Mouse (Mus musculus) liver, embryonic 11.5 days (tissue): Measurements from ENCODE around the gene Tlcd2. TPM values are rescaled to one million over a fixed set of nuclear protein-coding genes. Genes with fewer than 3 reads are reported as not detected.

ENCODE experiments used
- ATAC-seq: fragments of 200-750 bp; cut with Nextera tagmentation; replicated peaks from 2 replicates; pipeline ENCODE4 v1.8.0; 2017; ENCODE audit warnings: moderate number of reproducible peaks, mild to moderate bottlenecking, moderate TSS enrichment, moderate library complexity; ENCODE audit not compliant: low FRiP score
- DNase-seq: peaks from one replicate; pipeline ENCODE4 v3.0.0-alpha.2; 2017; ENCODE audit warnings: low spot score
- H3K27ac ChIP-seq: fragments of 300-500 bp; sonication (generic); 2 replicates; pipeline ENCODE4 v1.5.1; 2014; ENCODE audit warnings: mild to moderate bottlenecking, low read depth, low read length, control low read depth
- H3K27me3 ChIP-seq: fragments of 300-500 bp; sonication (generic); replicated peaks from 2 replicates; pipeline ENCODE4 v1.6.1; 2014; ENCODE audit warnings: low read length, mixed read lengths; ENCODE audit not compliant: control insufficient read depth, insufficient read depth
- H3K36me3 ChIP-seq: fragments of 300-500 bp; sonication (generic); 2 replicates; pipeline ENCODE4 v1.6.1; 2014; ENCODE audit warnings: mild to moderate bottlenecking, low read length, moderate library complexity, mixed read lengths; ENCODE audit not compliant: control insufficient read depth, insufficient read depth
- H3K4me1 ChIP-seq: fragments of 300-500 bp; sonication (generic); replicated peaks from 2 replicates; pipeline ENCODE4 v1.6.1; 2014; ENCODE audit warnings: low read length, mixed read lengths; ENCODE audit not compliant: control insufficient read depth, insufficient read depth
- H3K4me2 ChIP-seq: fragments of 300-500 bp; sonication (generic); 2 replicates; pipeline ENCODE4 v1.6.1; 2014; ENCODE audit warnings: mild to moderate bottlenecking, control low read depth, moderate library complexity
- H3K4me3 ChIP-seq: fragments of 300-500 bp; sonication (generic); 2 replicates; pipeline ENCODE4 v1.5.1; 2014; ENCODE audit warnings: low read depth, low read length, control low read depth
- H3K9ac ChIP-seq: fragments of 300-500 bp; sonication (generic); 2 replicates; pipeline ENCODE4 v1.6.1; 2014; ENCODE audit warnings: low read depth, low read length, control low read depth
- H3K9me3 ChIP-seq: fragments of 300-500 bp; sonication (generic); 2 replicates; pipeline ENCODE4 v1.6.1; 2016; ENCODE audit warnings: low read length, inconsistent platforms, mixed read lengths; ENCODE audit not compliant: control insufficient read depth
- WGBS: fragments of 180-500 bp; shearing (Covaris S2); extraction: QIAGEN DNeasy Blood & Tissue Kit; methylation state at CpG from one replicate; pipeline ENCODE4 v1.1.7; 2014; 5-methylcytosine and 5-hydroxymethylcytosine counted together
- polyA plus RNA-seq: library from polyadenylated mRNA; unstranded; fragments of >200 nt; fragmentation: Nextera tagmentation; extraction: Ambion mirVana; gene quantifications from 2 replicates; pipeline ENCODE4 v1.2.1, GENCODE M21; 2014

Tlcd2 gene
- polyA plus RNA-seq, 1 experiment from 2014 or later = 33.0 TPM

DNA sequence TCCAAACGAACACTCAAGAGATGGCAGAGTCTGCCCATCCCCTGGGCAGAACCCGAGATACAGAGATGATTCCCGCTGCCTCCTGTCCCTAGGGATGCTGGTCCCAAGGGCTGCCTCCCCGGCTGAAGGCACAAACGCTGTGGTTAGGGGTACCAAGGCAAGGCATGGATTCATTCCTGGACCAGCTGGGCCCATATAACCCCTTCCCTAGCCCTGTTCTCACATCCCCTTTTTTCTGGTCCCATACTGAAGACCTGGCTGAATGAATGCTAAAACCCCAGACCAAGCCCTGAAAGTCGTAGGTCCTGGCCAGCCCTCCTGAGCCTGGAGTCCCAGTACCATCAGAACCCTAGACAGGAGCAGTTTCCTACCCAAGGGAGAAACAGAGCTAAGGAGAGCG lies 20.5 kb upstream of the Tlcd2 start:
- no peak overlapping the region for H3K9ac ChIP-seq
- H3K4me1 ChIP-seq = 0 out of 2 replicates have a peak, but pooled peaks cover 2% of the 10 kb centered on the region
- H3K4me2 ChIP-seq = no peak overlapping the region
- no peaks in the 10 kb centered on the region for H3K9me3 ChIP-seq
- no peak for DNase-seq
- ATAC-seq = no peak
- 76% methylated on average over 7 of the region's 7 CpGs for WGBS
- H3K27ac ChIP-seq = 0 out of 2 replicates have a peak overlapping the region, but pooled peaks have one; percentile 14
- H3K36me3 ChIP-seq = peaks cover 9% of the 10 kb centered on the region
- H3K27me3 ChIP-seq = no peaks in the 10 kb centered on the region
- no peak overlapping the region for H3K4me3 ChIP-seq

DNA sequence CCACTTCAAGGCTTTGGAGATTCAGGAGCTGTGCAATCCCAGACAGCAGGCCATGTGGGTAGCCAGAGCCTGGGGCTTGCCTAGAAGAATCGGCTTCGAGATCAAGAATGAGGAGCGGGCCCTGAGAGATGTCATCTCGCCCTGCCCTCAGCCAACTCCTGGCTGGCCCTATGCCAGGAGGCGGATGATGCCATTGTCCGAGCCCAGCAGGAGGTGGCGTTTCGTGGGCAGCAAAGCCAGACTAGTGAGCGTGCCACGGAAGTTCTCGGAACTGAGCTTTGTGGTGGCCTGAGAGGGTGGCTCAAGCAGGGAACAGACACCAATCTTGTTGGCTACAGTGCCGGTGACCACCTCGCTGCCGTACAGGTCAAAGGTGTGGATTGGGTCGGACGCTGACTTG lies 19.9 kb upstream of the Tlcd2 start:
- no peak overlapping the region for H3K27ac ChIP-seq
- H3K4me3 ChIP-seq = no peak overlapping the region
- no peak overlapping the region for H3K9ac ChIP-seq
- no peak overlapping the region for H3K4me2 ChIP-seq
- DNase-seq = no peak
- no peaks in the 10 kb centered on the region for H3K9me3 ChIP-seq
- no peak for ATAC-seq
- whole genome bisulfite sequencing = 94% methylated on average over 16 of the region's 16 CpGs
- H3K36me3 ChIP-seq = peaks cover 8% of the 10 kb centered on the region
- H3K4me1 ChIP-seq = 0 out of 2 replicates have a peak, but pooled peaks cover 2% of the 10 kb centered on the region
- H3K27me3 ChIP-seq = no peaks in the 10 kb centered on the region

DNA sequence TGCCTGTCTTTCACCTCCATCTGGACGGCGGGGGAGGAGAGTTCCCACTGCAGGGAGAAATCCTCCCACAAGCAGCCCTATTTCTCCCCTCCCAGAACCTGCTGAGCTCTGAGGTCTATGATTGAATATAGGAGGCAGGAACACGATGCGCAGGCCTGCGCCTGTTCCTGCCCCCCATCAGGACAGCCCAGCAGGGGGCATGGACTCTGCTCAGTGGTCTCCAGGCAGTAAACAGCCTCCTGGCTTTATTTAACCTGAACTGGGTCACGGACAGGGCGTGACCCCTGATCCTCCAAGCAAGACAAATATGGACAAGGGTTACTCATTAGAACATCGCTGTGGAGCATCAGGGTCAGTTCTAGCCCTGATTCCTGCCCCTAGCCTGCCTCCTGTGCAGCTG lies 17.8 kb upstream of the Tlcd2 start:
- peak overlapping the region; percentile 75 for H3K27ac ChIP-seq
- peaks cover 9% of the 10 kb centered on the region for H3K4me1 ChIP-seq
- no peak overlapping the region for H3K4me3 ChIP-seq
- peak; percentile 61 for ATAC-seq
- no peaks in the 10 kb centered on the region for H3K9me3 ChIP-seq
- H3K27me3 ChIP-seq = no peaks in the 10 kb centered on the region
- 66% methylated on average over 8 of the region's 8 CpGs for WGBS
- H3K36me3 ChIP-seq = peaks cover 21% of the 10 kb centered on the region
- H3K9ac ChIP-seq = peak overlapping the region; percentile 31; the same call in 1 of the 2 replicates
- no peak for DNase-seq
- H3K4me2 ChIP-seq = no peak overlapping the region

DNA sequence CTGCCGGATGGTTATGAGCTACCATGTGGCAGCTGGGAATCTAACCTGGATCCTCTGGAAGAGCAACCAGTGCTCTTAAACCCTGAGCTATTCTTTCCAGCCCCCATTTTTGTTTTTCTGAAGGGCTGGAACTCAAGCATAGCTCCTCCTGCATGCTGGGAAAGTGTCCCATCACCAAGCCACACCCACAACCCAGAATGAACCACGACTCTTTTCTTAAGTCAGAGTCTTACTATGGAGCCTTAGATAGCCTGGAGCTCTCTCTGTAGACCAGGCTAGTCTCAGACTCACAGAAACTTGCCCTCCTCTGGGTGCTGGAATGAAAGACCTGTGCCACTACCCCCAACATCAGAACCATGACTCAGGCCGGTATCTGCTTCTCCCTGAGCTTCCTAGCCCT lies 12.9 kb upstream of the Tlcd2 start:
- Histone ChIP-seq H3K27ac (peak overlapping the region; percentile 96), H3K4me3 (peak overlapping the region; percentile 26), H3K36me3 (peaks cover 20% of the 10 kb centered on the region)

DNA sequence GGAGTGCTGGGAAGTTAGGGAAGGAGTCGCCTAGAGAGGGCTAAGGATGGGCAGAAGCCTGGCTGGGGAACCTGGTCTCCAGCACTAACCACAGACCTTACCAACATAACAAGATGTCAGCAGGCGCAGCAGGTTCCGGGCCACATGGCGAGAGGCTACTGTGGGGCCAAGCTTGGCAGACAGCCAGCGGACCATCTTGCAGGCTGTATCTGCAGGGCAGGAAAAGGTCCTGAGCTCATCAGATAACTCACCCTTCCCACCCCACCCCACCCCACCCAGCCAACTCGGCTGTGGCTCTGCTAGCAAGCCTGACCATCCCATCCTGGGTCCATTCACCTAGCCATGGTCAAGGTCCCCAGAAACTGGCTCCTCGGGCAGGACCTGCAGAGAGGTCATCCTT lies 11.8 kb upstream of the Tlcd2 start:
- 42% methylated on average over 7 of the region's 7 CpGs for WGBS
- DNase-seq (no peak), ATAC-seq (peak; percentile 71)
- peaks cover 20% of the 10 kb centered on the region for H3K36me3 ChIP-seq
- H3K4me1 ChIP-seq = peaks cover 49% of the 10 kb centered on the region
- H3K27me3 ChIP-seq = no peaks in the 10 kb centered on the region
- peak overlapping the region; percentile 96 for H3K27ac ChIP-seq
- peak overlapping the region; percentile 62 for H3K4me2 ChIP-seq
- peak overlapping the region; percentile 26 for H3K4me3 ChIP-seq
- H3K9ac ChIP-seq = peak overlapping the region; percentile 68
- no peaks in the 10 kb centered on the region for H3K9me3 ChIP-seq

More for the DNA sequence above, 12.9 kb upstream of the Tlcd2 start:
- DNase-seq = no peak
- H3K27me3 ChIP-seq = no peaks in the 10 kb centered on the region
- H3K9ac ChIP-seq = peak overlapping the region; percentile 68
- H3K9me3 ChIP-seq = no peaks in the 10 kb centered on the region
- 0 out of 2 replicates have a peak, but pooled peaks have one; percentile 7 for ATAC-seq
- H3K4me2 ChIP-seq = peak overlapping the region; percentile 62
- H3K4me1 ChIP-seq = peaks cover 41% of the 10 kb centered on the region
- 69% methylated on average over 3 of the region's 3 CpGs for WGBS

DNA sequence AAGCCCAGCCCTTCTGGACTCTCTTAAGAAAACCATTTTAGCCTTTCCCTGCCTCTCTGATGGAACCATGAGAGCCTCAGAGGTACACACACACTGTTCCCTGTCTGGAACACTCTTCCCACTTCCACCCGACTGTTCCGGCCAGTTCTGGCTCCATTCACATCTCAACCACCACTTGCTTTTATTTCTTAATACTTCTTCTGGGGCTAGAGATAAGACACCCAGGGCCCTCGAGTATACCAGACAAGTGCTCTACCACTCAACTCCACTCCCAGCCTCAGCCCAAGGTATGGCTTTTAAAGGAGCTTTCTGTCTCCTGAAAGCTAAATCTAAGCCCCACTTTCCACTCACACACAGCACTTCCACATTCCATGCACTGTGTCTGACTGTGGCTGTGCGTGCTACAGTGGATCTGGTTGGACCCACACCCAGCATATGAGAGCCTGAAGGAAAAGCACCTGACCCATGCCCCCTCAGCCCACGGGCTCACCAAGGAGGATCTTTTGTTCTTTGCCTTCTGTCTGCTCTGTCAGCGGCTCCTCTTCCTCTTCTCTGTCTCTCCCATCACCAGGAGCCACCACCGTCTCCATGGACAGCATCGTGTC lies 11.1 kb upstream of the Tlcd2 start:
- ATAC-seq (peak; percentile 74), DNase-seq (no peak)
- H3K4me1 ChIP-seq = peaks cover 56% of the 10 kb centered on the region
- peak overlapping the region; percentile 96 for H3K27ac ChIP-seq
- peak overlapping the region; percentile 63 for H3K9ac ChIP-seq
- 54% methylated on average over 8 of the region's 8 CpGs for WGBS
- no peaks in the 10 kb centered on the region for H3K27me3 ChIP-seq
- H3K4me3 ChIP-seq = peak overlapping the region; percentile 34
- peaks cover 20% of the 10 kb centered on the region for H3K36me3 ChIP-seq
- H3K4me2 ChIP-seq = peak overlapping the region; percentile 62
- H3K9me3 ChIP-seq = no peaks in the 10 kb centered on the region

DNA sequence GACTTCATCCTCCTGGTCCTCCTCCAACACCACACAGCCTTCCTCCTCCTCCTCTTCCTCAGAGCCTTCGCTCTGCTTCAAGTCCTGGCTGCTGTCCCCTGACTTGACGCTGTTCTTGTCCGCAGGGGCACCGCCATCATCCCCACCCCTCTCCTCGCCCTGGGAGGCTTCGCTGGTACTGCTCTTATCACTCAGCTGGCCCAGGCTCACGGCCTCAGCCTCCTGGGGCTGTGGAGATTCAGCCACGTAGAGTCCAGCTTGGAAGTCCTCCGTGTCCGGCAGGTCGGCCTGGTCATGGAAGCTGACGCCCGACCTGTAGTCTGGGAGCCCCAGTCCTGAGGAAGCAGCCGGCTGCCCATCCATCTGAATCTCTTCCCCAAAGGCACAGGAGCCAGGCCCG lies 10.6 kb upstream of the Tlcd2 start:
- ATAC-seq = no peak
- H3K9me3 ChIP-seq = no peaks in the 10 kb centered on the region
- 66% methylated on average over 15 of the region's 15 CpGs for WGBS
- peak overlapping the region; percentile 96 for H3K27ac ChIP-seq
- DNase-seq = no peak
- H3K9ac ChIP-seq = peak overlapping the region; percentile 63
- H3K4me2 ChIP-seq = peak overlapping the region; percentile 62
- H3K36me3 ChIP-seq = peaks cover 20% of the 10 kb centered on the region
- peak overlapping the region; percentile 34 for H3K4me3 ChIP-seq
- no peaks in the 10 kb centered on the region for H3K27me3 ChIP-seq
- peaks cover 56% of the 10 kb centered on the region for H3K4me1 ChIP-seq

DNA sequence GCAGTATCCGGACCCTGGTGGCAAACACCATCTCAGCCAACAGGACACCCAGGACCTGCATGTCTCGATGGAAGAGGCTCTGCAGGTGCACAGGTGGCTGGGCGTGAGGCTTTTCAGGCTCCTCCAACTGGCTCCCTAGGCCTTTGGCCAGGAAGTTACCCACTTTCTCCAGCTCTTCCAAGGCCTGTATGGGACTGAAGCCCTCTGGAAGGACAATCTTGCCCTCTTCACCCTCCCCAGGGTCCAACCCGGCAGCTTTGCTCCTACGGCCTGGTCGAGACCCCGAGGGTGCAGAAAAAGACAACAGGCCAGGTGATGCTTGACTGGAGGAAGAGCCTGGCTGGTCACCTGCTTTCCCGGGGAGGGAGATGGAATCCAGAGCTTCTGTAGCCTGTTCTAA lies 9.4 kb upstream of the Tlcd2 start:
- ATAC-seq (no peak), DNase-seq (no peak)
- Histone ChIP-seq H3K27me3 (no peaks in the 10 kb centered on the region), H3K36me3 (peaks cover 20% of the 10 kb centered on the region), H3K9me3 (no peaks in the 10 kb centered on the region), H3K9ac (peak overlapping the region; percentile 63; the same call in 1 of the 2 replicates), H3K4me1 (peaks cover 56% of the 10 kb centered on the region), H3K4me3 (no peak overlapping the region), H3K27ac (no peak overlapping the region; the same call in 1 of the 2 replicates), H3K4me2 (no peak overlapping the region; the same call in none of the 2 replicates)
- WGBS = 92% methylated on average over 8 of the region's 8 CpGs
